Mouse (Mus musculus): ENCODE measurements around the gene Rpl13a. TPM values are rescaled to one million over a fixed set of nuclear protein-coding genes. Genes with fewer than 3 reads are reported as not detected.
"Not testable (repeated sequence)": the region's sequence is repeated elsewhere in the genome, so short reads cannot be mapped to it uniquely, and the experiment has no call there.

Gene Rpl13a
- polyA plus RNA-seq, 1 experiment, result 1,193 TPM

DNA sequence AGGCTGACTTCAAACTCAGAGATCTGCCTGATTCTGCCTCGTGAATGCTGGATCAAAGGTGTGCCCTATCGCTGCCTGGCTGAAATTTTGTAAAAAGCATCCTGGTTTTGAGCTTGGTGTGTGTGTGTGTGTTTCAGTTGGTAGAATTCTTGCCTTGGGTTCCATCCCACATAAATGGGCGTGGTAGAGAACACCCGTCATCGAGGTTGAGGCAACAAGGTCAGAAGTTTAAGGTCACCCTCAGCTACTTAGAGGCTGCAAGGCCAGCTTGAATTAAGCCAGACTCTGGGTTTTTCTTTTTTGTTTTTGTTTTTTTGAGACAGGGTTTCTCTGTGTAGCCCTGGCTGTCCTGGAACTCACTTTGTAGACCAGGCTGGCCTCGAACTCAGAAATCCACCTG, 10.2 kb downstream of the Rpl13a start:
- no peak for TF ChIP-seq POLR2A (IDR thresholded peaks at IDR 0.05; ENCODE audit: low read depth, low read length)
- TF ChIP-seq CTCF (IDR thresholded peaks at IDR 0.05; ENCODE audit: extremely low read depth, insufficient read length, insufficient replicate concordance, low read depth, low read length), result no peak
- Histone ChIP-seq H3K27ac (ENCODE audit: insufficient read depth, low read depth, low read length) (no peak overlapping the region), H3K4me1 (ENCODE audit: control insufficient read depth, insufficient read depth, insufficient read length, low read length) (peaks cover 20% of the 10 kb centered on the region; the same call in 1 of the 2 replicates), H3K27me3 (ENCODE audit: control insufficient read depth, insufficient read depth, low read length) (no peaks in the 10 kb centered on the region), H3K36me3 (ENCODE audit: control insufficient read depth, insufficient read depth, low read length) (peaks cover 26% of the 10 kb centered on the region), H3K4me3 (ENCODE audit: low read depth, low read length) (no peak overlapping the region)
- WGBS, result 69% methylated on average over 6 of the region's 6 CpGs

DNA sequence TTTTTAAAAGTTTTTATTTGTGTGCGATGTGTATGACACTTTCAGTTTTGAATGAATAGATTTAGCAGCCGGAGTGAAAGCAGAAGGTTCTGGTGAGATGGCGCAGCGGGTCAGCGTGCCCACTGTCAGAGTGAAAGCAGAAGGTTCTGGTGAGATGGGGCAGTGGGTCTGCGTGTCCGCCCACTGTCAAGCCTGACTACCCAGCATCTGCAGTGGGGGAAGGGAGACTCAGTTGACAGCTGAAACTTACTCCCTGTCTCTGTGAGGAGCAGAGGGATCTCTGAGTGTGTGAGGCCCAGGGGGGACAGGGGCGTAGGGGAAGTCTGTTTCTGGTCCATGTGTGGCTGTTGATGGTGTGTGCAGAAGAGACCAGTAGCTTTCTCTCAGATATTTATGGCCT, 11.0 kb downstream of the Rpl13a start:
- H3K4me3 ChIP-seq (ENCODE audit: low read depth, low read length), result no peak overlapping the region
- TF ChIP-seq CTCF (IDR thresholded peaks at IDR 0.05; ENCODE audit: extremely low read depth, insufficient read length, insufficient replicate concordance, low read depth, low read length) (no peak), POLR2A (IDR thresholded peaks at IDR 0.05; ENCODE audit: low read depth, low read length) (no peak)
- H3K27ac ChIP-seq (ENCODE audit: insufficient read depth, low read depth, low read length), result no peak overlapping the region
- peaks cover 16% of the 10 kb centered on the region; the same call in 1 of the 2 replicates for H3K4me1 ChIP-seq (ENCODE audit: control insufficient read depth, insufficient read depth, insufficient read length, low read length)
- H3K27me3 ChIP-seq (ENCODE audit: control insufficient read depth, insufficient read depth, low read length), result no peaks in the 10 kb centered on the region
- H3K36me3 ChIP-seq (ENCODE audit: control insufficient read depth, insufficient read depth, low read length), result peaks cover 20% of the 10 kb centered on the region
- WGBS, result 85% methylated on average over 8 of the region's 8 CpGs

DNA sequence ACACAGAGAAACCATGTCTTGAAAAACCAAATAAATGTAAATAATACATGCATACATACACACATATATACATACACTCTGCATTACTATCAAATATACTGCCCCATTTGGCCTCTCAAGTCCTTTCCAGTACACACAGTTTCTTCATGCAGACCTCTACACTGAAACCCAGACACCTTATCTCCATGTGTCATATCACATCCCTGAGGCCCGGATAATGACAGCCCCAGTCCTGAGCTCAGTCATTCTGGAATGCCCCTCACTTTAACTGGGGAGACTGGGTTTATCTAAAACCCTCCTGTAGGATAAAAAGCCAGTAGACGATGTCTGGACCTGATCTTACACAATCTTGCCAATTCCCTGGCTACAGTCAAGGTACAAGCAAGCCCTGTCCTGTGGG, 15.1 kb downstream of the Rpl13a start:
- no peak overlapping the region for H3K4me3 ChIP-seq (ENCODE audit: low read depth, low read length)
- peaks cover 2% of the 10 kb centered on the region; the same call in 1 of the 2 replicates for H3K4me1 ChIP-seq (ENCODE audit: control insufficient read depth, insufficient read depth, insufficient read length, low read length)
- H3K36me3 ChIP-seq (ENCODE audit: control insufficient read depth, insufficient read depth, low read length), result no peaks in the 10 kb centered on the region
- WGBS, result 54% methylated on average over 2 of the region's 2 CpGs
- no peak overlapping the region for H3K27ac ChIP-seq (ENCODE audit: insufficient read depth, low read depth, low read length)
- no peaks in the 10 kb centered on the region for H3K27me3 ChIP-seq (ENCODE audit: control insufficient read depth, insufficient read depth, low read length)
- TF ChIP-seq POLR2A (IDR thresholded peaks at IDR 0.05; ENCODE audit: low read depth, low read length) (no peak), CTCF (IDR thresholded peaks at IDR 0.05; ENCODE audit: extremely low read depth, insufficient read length, insufficient replicate concordance, low read depth, low read length) (no peak)

DNA sequence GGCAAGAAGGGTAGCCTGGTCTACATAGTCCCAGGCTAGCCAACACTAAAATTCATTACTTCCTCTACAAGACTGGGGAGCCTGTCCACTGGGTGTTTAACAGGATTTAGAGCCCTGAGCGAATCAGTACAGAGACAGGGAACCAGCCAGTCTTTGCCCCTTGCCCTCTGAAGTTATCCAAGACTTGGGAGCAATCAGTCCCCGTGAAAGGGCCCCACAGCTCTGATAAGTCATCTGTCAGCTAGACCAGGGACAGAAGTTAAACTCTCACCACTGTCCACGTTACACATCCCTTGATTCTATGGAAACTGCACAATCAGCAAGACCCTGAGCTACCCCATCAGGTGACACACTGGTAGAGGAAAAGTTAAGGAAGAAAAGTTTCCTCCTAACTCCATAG, 16.0 kb downstream of the Rpl13a start:
- Histone ChIP-seq H3K27me3 (ENCODE audit: control insufficient read depth, insufficient read depth, low read length) (no peaks in the 10 kb centered on the region), H3K36me3 (ENCODE audit: control insufficient read depth, insufficient read depth, low read length) (no peaks in the 10 kb centered on the region), H3K4me1 (ENCODE audit: control insufficient read depth, insufficient read depth, insufficient read length, low read length) (peaks cover 2% of the 10 kb centered on the region; the same call in 1 of the 2 replicates), H3K4me3 (ENCODE audit: low read depth, low read length) (no peak overlapping the region), H3K27ac (ENCODE audit: insufficient read depth, low read depth, low read length) (no peak overlapping the region)
- WGBS, result 27% methylated on average over 3 of the region's 3 CpGs
- TF ChIP-seq CTCF (IDR thresholded peaks at IDR 0.05; ENCODE audit: extremely low read depth, insufficient read length, insufficient replicate concordance, low read depth, low read length) (no peak), POLR2A (IDR thresholded peaks at IDR 0.05; ENCODE audit: low read depth, low read length) (no peak)

DNA sequence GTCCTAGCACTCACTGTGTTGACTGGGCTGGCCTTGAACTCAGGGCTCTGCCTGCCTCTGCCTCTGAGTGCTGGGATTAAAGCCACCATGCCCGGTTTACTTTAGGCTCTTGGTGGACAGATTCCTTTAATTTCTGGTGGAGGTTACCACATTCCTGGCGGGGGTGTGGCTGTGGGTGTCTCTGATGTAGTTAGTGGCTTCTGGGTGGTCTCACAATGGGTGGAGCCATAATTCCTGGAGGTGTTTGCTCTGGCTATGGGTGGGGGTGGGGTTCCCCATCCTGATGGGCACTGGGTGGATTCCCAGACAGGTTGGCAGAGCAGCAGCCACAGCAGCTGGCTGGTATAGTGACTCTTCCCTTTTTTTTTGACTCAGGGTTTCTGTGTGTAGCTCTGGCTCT, 16.6 kb downstream of the Rpl13a start:
- Histone ChIP-seq H3K4me1 (ENCODE audit: control insufficient read depth, insufficient read depth, insufficient read length, low read length) (peaks cover 2% of the 10 kb centered on the region; the same call in 1 of the 2 replicates), H3K27me3 (ENCODE audit: control insufficient read depth, insufficient read depth, low read length) (no peaks in the 10 kb centered on the region), H3K4me3 (ENCODE audit: low read depth, low read length) (no peak overlapping the region), H3K36me3 (ENCODE audit: control insufficient read depth, insufficient read depth, low read length) (no peaks in the 10 kb centered on the region), H3K27ac (ENCODE audit: insufficient read depth, low read depth, low read length) (no peak overlapping the region)
- TF ChIP-seq POLR2A (IDR thresholded peaks at IDR 0.05; ENCODE audit: low read depth, low read length), result no peak
- TF ChIP-seq CTCF (IDR thresholded peaks at IDR 0.05; ENCODE audit: extremely low read depth, insufficient read length, insufficient replicate concordance, low read depth, low read length), result no peak
- WGBS, result 61% methylated on average over 2 of the region's 2 CpGs

DNA sequence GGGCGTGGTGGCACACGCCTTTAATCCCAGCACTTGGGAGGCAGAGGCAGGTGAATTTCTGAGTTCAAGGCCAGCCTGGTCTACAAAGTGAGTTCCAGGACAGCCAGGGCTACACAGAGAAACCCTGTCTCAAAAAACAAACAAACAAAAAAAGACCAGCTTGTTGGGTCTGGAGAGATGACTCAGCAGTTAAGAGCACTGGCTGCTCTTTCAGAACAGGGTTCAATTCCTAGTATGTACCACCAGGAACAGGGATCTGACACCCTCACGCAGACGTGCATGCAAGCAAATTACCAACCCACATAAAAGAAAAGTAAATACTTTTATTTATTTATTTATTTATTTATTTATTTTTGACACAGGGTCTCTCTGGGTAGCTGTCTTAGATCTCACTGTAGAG, 18.5 kb downstream of the Rpl13a start:
- peaks cover 13% of the 10 kb centered on the region; the same call in 1 of the 2 replicates for H3K4me1 ChIP-seq (ENCODE audit: control insufficient read depth, insufficient read depth, insufficient read length, low read length)
- 91% methylated on average over 4 of the region's 4 CpGs for WGBS
- not testable (repeated sequence) for H3K4me3 ChIP-seq (ENCODE audit: low read depth, low read length); H3K27me3 ChIP-seq (ENCODE audit: control insufficient read depth, insufficient read depth, low read length); H3K36me3 ChIP-seq (ENCODE audit: control insufficient read depth, insufficient read depth, low read length); H3K27ac ChIP-seq (ENCODE audit: insufficient read depth, low read depth, low read length)

DNA sequence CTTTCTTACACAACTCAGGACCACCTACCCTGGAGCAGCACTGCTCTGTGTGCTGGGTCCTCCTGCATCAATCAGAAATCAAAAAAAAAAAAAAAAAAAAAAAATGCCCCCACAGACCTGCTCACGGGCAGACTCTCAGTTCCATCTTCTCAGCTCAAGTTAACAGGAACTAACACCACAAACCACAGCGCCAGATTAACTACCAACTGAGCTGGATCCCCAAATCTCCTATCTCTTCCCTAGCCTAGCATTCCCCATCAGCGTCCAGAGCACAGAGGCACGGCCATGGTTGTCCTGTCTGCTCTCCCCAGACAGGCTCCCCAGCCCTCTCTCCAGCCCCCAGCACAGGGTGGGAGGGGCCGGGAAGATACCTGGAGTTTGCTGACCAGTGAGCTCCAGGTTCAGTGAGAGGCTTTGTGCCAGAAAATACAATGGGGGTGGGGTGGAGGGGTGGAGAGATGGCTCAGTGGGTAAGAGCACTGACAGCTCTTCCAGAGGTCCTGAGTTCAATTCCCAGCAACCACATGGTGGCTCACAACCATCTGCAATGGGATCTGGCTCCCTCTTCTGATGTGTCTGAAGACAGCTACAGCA, 21.4 kb downstream of the Rpl13a start:
- TF ChIP-seq CTCF (IDR thresholded peaks at IDR 0.05; ENCODE audit: extremely low read depth, insufficient read length, insufficient replicate concordance, low read depth, low read length), result no peak
- no peak for TF ChIP-seq POLR2A (IDR thresholded peaks at IDR 0.05; ENCODE audit: low read depth, low read length)
- Histone ChIP-seq H3K4me3 (ENCODE audit: low read depth, low read length) (no peak overlapping the region), H3K27me3 (ENCODE audit: control insufficient read depth, insufficient read depth, low read length) (no peaks in the 10 kb centered on the region), H3K4me1 (ENCODE audit: control insufficient read depth, insufficient read depth, insufficient read length, low read length) (peaks cover 28% of the 10 kb centered on the region), H3K36me3 (ENCODE audit: control insufficient read depth, insufficient read depth, low read length) (no peaks in the 10 kb centered on the region), H3K27ac (ENCODE audit: insufficient read depth, low read depth, low read length) (no peak overlapping the region)
- WGBS, result 85% methylated on average over 5 of the region's 5 CpGs
